Mouse (Mus musculus) brain, embryonic 14.5 days (tissue): ENCODE measurements at regions not wholly inside any gene's neighbourhood (a gene's known extent, or its start where the extent isn't known, plus 50 kb on each side); places are given as distances from the start of the nearest gene placed in this dataset.
"Not testable (repeated sequence)": the region's sequence is repeated elsewhere in the genome, so short reads cannot be mapped to it uniquely, and the experiment has no call there.

Experiments used
- DNase-seq: peaks from one replicate; pipeline ENCODE4 v3.0.0-alpha.2; 2011; ENCODE audit warnings: low read depth
- CTCF ChIP-seq: fragments of 200-500 bp; IDR thresholded peaks from 2 replicates; pipeline ENCODE4 v1.5.1; 2012; ENCODE audit warnings: inconsistent platforms, mild to moderate bottlenecking, moderate library complexity, borderline replicate concordance; ENCODE audit not compliant: insufficient read depth, insufficient read length; ENCODE audit errors: extremely low read depth
- POLR2A ChIP-seq: fragments of 200-500 bp; IDR thresholded peaks from 2 replicates; pipeline ENCODE4 v1.6.1; 2012; ENCODE audit warnings: mild to moderate bottlenecking, inconsistent platforms, borderline replicate concordance; ENCODE audit not compliant: poor library complexity, insufficient read depth, insufficient read length, severe bottlenecking; ENCODE audit errors: extremely low read depth

DNA sequence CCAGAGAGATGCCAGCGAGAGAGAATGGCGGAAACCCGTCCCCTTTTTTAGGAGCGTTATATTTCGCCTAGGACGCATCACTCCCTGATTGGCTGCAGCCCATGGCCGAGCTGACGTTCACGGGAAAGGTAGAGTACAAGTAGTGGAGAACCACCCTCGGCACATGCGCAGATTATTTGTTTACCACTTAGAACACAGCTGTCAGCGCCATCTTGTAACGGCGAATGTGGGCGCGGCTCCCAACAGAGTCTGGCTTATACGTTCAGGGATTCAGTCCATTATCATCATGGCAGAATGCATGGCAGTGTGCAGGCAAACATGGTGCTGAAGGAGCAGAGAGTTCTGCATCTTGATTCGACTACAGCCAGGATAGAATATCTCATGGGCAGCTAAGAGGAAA is 339.8 kb upstream of the Glra2 start:
- peak; percentile 14 for DNase-seq

DNA sequence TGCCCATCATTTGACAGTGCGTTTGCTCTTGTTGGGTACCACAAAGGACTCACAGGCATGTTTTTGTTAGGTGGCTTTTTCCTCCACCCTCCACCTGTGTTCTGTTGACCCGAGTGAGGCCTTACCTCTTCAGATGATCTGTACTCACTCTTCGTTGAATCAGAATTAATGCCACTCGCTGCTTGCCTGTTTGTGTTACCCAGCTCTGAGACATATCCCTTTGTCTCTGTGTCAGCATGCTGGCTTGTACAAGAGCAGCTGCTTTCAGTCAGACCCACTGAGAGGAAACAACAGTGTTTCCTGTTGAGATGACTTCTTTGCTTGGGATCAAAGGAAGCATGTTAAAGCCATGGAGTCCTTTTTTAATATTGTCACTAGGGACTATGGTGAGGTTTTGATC is 304.0 kb upstream of the Glra2 start:
- peak; percentile 65 for DNase-seq
- TF ChIP-seq CTCF (no peak), POLR2A (no peak)

DNA sequence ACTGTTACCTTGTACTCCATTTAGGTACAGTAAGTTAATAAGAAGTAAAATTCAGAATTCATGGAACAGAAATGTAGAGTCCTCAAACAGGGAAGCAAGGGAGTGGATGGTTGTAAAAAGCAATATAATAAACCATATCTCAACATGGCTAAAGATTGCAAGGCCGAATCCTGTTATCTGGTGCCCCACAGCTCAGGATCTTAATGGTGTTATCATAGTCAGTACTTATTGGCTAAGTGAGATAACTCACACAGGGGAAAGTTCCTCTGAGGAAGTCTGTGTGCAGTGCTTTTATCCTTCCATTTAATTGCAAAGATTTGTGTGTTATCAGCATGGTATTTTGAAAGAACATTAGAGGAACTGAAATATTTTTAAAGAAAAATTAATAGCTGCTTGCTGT is 288.9 kb upstream of the Glra2 start:
- no peak for TF ChIP-seq POLR2A
- no peak for TF ChIP-seq CTCF
- DNase-seq, result peak; percentile 3

DNA sequence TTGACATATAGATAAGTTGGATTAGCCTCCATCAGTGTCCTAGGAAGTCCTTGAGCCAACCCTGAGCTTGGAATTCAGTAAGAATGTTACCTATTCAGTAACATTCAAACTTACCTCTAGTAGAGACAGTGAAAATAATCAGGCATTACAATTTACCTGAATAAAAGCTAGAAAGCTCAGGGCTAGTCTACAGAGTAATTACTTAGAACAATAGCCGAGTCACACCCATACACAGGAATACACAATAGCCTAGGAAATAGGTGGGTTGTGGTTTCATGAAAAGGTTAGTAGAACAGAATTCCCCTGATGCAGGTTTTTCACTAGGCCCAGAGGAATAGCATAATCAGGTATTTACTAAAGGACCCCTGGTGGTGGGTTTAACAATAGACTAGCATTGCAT is 273.6 kb upstream of the Glra2 start:
- DNase-seq, result not testable (repeated sequence)
